Mouse (Mus musculus): ENCODE data around the gene Pex16. TPM values are rescaled to one million over a fixed set of nuclear protein-coding genes. Genes with fewer than 3 reads are reported as not detected.

Pex16 gene
- polyA plus RNA-seq, 1 experiment from 2014 or later: 35.0 TPM

Small RNA genes within 50 kb of the gene (microRNA-seq; reads per million reads assigned to microRNA genes)
- not detected for gene Mir7000

Other genes starting within 250 kb of the Pex16 start
- 0.74 and 1.4 TPM in 2 replicates for gene Large2, start 193 bp downstream of the Pex16 start, polyA plus RNA-seq (2015; fragmentation: Nextera tagmentation; extraction: Ambion mirVana)
- 6.4 TPM in 2 replicates for gene 1700029I15Rik, start 7.9 kb downstream of the Pex16 start, polyA plus RNA-seq (2015; fragmentation: Nextera tagmentation; extraction: Ambion mirVana)
- 138 and 152 TPM in 2 replicates for gene Mapk8ip1, start 26.6 kb downstream of the Pex16 start, polyA plus RNA-seq (2015; fragmentation: Nextera tagmentation; extraction: Ambion mirVana)
- 35.9 and 37.7 TPM in 2 replicates for gene Cry2, start 59.4 kb downstream of the Pex16 start, polyA plus RNA-seq (2015; fragmentation: Nextera tagmentation; extraction: Ambion mirVana)
- gene Slc35c1, start 85.9 kb downstream of the Pex16 start, polyA plus RNA-seq (2015; fragmentation: Nextera tagmentation; extraction: Ambion mirVana): 12.3 and 13.1 TPM in 2 replicates
- 9.2 and 10.4 TPM in 2 replicates for gene Chst1, start 225.0 kb downstream of the Pex16 start, polyA plus RNA-seq (2015; fragmentation: Nextera tagmentation; extraction: Ambion mirVana)